Mouse (Mus musculus) myocyte (in vitro differentiated cells): ENCODE results near the gene Itga11. TPM values are rescaled to one million over a fixed set of nuclear protein-coding genes. Genes with fewer than 3 reads are reported as not detected.

Experiments used
- polyA plus RNA-seq: library from polyadenylated mRNA; unstranded; fragments of >200 nt; fragmentation: generic; extraction: Trizol; gene quantifications from one replicate; pipeline ENCODE4 v1.2.1, GENCODE M21; 2012; ENCODE audit warnings: missing spikeins

The Itga11 gene
- polyA plus RNA-seq, 1 experiment: 0.54 TPM

Other genes with a start within 250 kb of the Itga11 start
- gene Coro2b, start 140.8 kb upstream of the Itga11 start, polyA plus RNA-seq: 21.3 TPM
- 16.5 TPM for gene Fem1b, start 134.1 kb downstream of the Itga11 start, polyA plus RNA-seq
- gene Cln6, start 161.0 kb downstream of the Itga11 start, polyA plus RNA-seq: 25.9 TPM
- 14.0 TPM for gene Calml4, start 180.3 kb downstream of the Itga11 start, polyA plus RNA-seq